9 mouse cellular contexts compared by ENCODE assay signal in genomic region chr14:55873242-55873713, GRCm38 (mm10). TPM values are rescaled to one million over a fixed set of nuclear protein-coding genes. Genes with fewer than 3 reads are reported as not detected.
A peak's percentile ranks its signal among the peaks of the same experiment; 100 is the strongest.
DNase-seq lines count a peak whose midpoint lies in the region; ATAC-seq and TF ChIP-seq lines count a peak whose summit lies in the region.
"Had no signal": no experiment of that assay in that cellular context is flagged by ENCODE, and none has a peak within 500 bp of the region (broad histone marks: within the 10 kb centered on the region; RNA-seq: fewer than 3 reads in every experiment).

No protein-coding gene starts in this region.

- TF ChIP-seq RAD21 in CH12.LX (IDR thresholded peaks at IDR 0.05; ENCODE audit: low read depth, low read length): no peak

- no peak for DNase-seq in heart, postnatal 10 days
- DNase-seq in CH12.LX (ENCODE audit: extremely low read depth) (no peak), MN1 (ENCODE audit: low spot score) (no peak)
- no peak for DNase-seq in forebrain, embryonic 14.5 days (ENCODE audit: low spot score)
- no peak for DNase-seq in limb, embryonic 14.5 days (ENCODE audit: low spot score)
- DNase-seq in spleen, adult 18-20 months: no peak
- DNase-seq in lung, postnatal 14 days: no peak

- no peak for TF ChIP-seq EP300 in CH12.LX (IDR thresholded peaks at IDR 0.05; ENCODE audit: low read length)

- H3K9ac ChIP-seq in heart, embryonic 13.5 days: peak overlapping the region; percentile 54
- no peak overlapping the region for H3K9ac ChIP-seq in CH12.LX (ENCODE audit: insufficient read depth, low read depth)
- peak overlapping the region; percentile 37; the same call in 1 of the 2 replicates for H3K9ac ChIP-seq in forebrain, embryonic 14.5 days (ENCODE audit: low read length)
- peak overlapping the region; percentile 29; the same call in 1 of the 2 replicates for H3K9ac ChIP-seq in limb, embryonic 14.5 days (ENCODE audit: low read depth, low read length, severe bottlenecking)

- peaks cover 50% of the 10 kb centered on the region for H3K36me3 ChIP-seq in heart, embryonic 13.5 days
- H3K36me3 ChIP-seq in CH12.LX (replicated peaks in 1 of 2; ENCODE audit: control insufficient read depth in 1 of 2, insufficient read depth in 1 of 2, low read length in 1 of 2): no peaks in the 10 kb centered on the region
- H3K36me3 ChIP-seq in forebrain, embryonic 14.5 days (ENCODE audit: control insufficient read depth, insufficient read depth, low read length): peaks cover 47% of the 10 kb centered on the region
- peaks cover 51% of the 10 kb centered on the region for H3K36me3 ChIP-seq in limb, embryonic 14.5 days (ENCODE audit: control insufficient read depth, insufficient read depth, low read length)

- in situ Hi-C loops in CH12.LX (cut with MboI; ENCODE audit: low pct_ligation_motif_present, low pct_unique_long_range_greater_than_20kb, low sequenced_read_pairs): loop anchor here (5.0 kb wide), 1 partner anchor 34 kb away; no protein-coding TSS in a partner anchor

- H3K4me1 ChIP-seq in heart, embryonic 13.5 days: peaks cover 30% of the 10 kb centered on the region
- H3K4me1 ChIP-seq in CH12.LX (ENCODE audit: control insufficient read depth in 1 of 2, insufficient read depth in 2 of 2): peaks cover 8 to 35% of the 10 kb centered on the region in 2 experiments
- no peaks in the 10 kb centered on the region for H3K4me1 ChIP-seq in forebrain, embryonic 14.5 days (ENCODE audit: control insufficient read depth, insufficient read depth, low read length)
- H3K4me1 ChIP-seq in limb, embryonic 14.5 days (ENCODE audit: control insufficient read depth, insufficient read depth, low read length): peaks cover 8% of the 10 kb centered on the region

- no peaks in the 10 kb centered on the region for H3K27me3 ChIP-seq in heart, embryonic 13.5 days (replicated peaks)
- peaks cover 9% of the 10 kb centered on the region for H3K27me3 ChIP-seq in CH12.LX (replicated peaks)
- no peaks in the 10 kb centered on the region for H3K27me3 ChIP-seq in forebrain, embryonic 14.5 days (replicated peaks; ENCODE audit: control insufficient read depth, insufficient read depth, low read length)
- no peaks in the 10 kb centered on the region for H3K27me3 ChIP-seq in limb, embryonic 14.5 days (ENCODE audit: control insufficient read depth, insufficient read depth, low read length)

- 0 out of 2 replicates have a peak overlapping the region, but pooled peaks have one; percentile 16 for H3K27ac ChIP-seq in heart, embryonic 13.5 days (replicated peaks)
- no peak overlapping the region for H3K27ac ChIP-seq in CH12.LX (ENCODE audit: insufficient read depth, low read depth)
- no peak overlapping the region for H3K27ac ChIP-seq in forebrain, embryonic 14.5 days (ENCODE audit: low read depth, low read length)
- no peak overlapping the region for H3K27ac ChIP-seq in limb, embryonic 14.5 days (replicated peaks; ENCODE audit: low read depth, low read length)

- no peak for TF ChIP-seq POLR2A in CH12.LX (IDR thresholded peaks at IDR 0.05; ENCODE audit: low read depth, low read length)
- no peak for TF ChIP-seq POLR2A in limb, embryonic 14.5 days (IDR thresholded peaks at IDR 0.05; ENCODE audit: borderline replicate concordance, extremely low read depth, insufficient read depth, insufficient read length)

- no peak for TF ChIP-seq CTCF in CH12.LX (conservative IDR thresholded peaks at IDR 0.05 in 1 of 2, IDR thresholded peaks at IDR 0.05 in 1 of 2; ENCODE audit: low read depth in 2 of 2, low read length in 2 of 2)

- WGBS in heart, embryonic 13.5 days: 73% methylated on average over 8 of the region's 8 CpGs
- WGBS in forebrain, embryonic 14.5 days: 83% methylated on average over 8 of the region's 8 CpGs
- 87% methylated on average over 8 of the region's 8 CpGs for WGBS in limb, embryonic 14.5 days

- intact Hi-C loops in heart, postnatal 10 days (cut with DNase I): loop anchor here (2.0 kb wide), 1 partner anchor 46 kb away; no protein-coding TSS in a partner anchor

- no peak for ATAC-seq in heart, embryonic 13.5 days (ENCODE audit: extremely low read depth, insufficient number of reproducible peaks, low FRiP score, low TSS enrichment)
- no peak for ATAC-seq in forebrain, embryonic 14.5 days
- no peak for ATAC-seq in limb, embryonic 14.5 days (ENCODE audit: low FRiP score, low read depth)

- no peaks in the 10 kb centered on the region for H3K9me3 ChIP-seq in heart, embryonic 13.5 days
- peaks cover 10% of the 10 kb centered on the region for H3K9me3 ChIP-seq in CH12.LX (replicated peaks; ENCODE audit: low read length)
- no peaks in the 10 kb centered on the region for H3K9me3 ChIP-seq in forebrain, embryonic 14.5 days (replicated peaks; ENCODE audit: control insufficient read depth, low read length)
- H3K9me3 ChIP-seq in limb, embryonic 14.5 days (ENCODE audit: control insufficient read depth, low read length): no peaks in the 10 kb centered on the region

- peak overlapping the region; percentile 53 for H3K4me2 ChIP-seq in heart, embryonic 13.5 days
- H3K4me2 ChIP-seq in CH12.LX (ENCODE audit: insufficient read depth, low read depth, poor library complexity, severe bottlenecking): peak overlapping the region; percentile 3; the same call in 1 of the 2 replicates
- peak overlapping the region; percentile 33; the same call in 1 of the 2 replicates for H3K4me2 ChIP-seq in forebrain, embryonic 14.5 days (ENCODE audit: low read length)
- no peak overlapping the region for H3K4me2 ChIP-seq in limb, embryonic 14.5 days (replicated peaks; ENCODE audit: low read depth, low read length, severe bottlenecking)

- H3K79me2 ChIP-seq in CH12.LX (replicated peaks; ENCODE audit: control insufficient read depth, extremely low read depth, insufficient read depth, poor library complexity, severe bottlenecking): no peaks in the 10 kb centered on the region

- dilution Hi-C loops in CH12.LX (cut with MboI; ENCODE audit: extremely low pct_ligation_motif_present, extremely low pct_unique_long_range_greater_than_20kb, low sequenced_read_pairs): no loop called here

- H3K4me3 ChIP-seq in heart, embryonic 13.5 days: no peak overlapping the region
- H3K4me3 ChIP-seq in CH12.LX (replicated peaks in 1 of 3; ENCODE audit: low read depth in 2 of 3, low read length in 2 of 3, poor library complexity in 1 of 3): no peak overlapping the region
- H3K4me3 ChIP-seq in forebrain, embryonic 14.5 days (ENCODE audit: low read depth, low read length): no peak overlapping the region
- H3K4me3 ChIP-seq in limb, embryonic 14.5 days (replicated peaks; ENCODE audit: low read length): no peak overlapping the region

TF ChIP-seq in CH12.LX, 34 proteins besides CTCF, POLR2A, EP300 and RAD21 (continues in another document):
- TF ChIP-seq ETS1 (conservative IDR thresholded peaks at IDR 0.05; ENCODE audit: low read depth, low read length) (no peak), KAT2A (IDR thresholded peaks at IDR 0.05; ENCODE audit: insufficient replicate concordance, low read length) (no peak), MAX (IDR thresholded peaks at IDR 0.05; ENCODE audit: low read length) (no peak), ZNF384 (IDR thresholded peaks at IDR 0.05; ENCODE audit: low read depth, low read length) (no peak)

RNA-seq across cellular contexts. Expression of gene Cbln3, which starts 10.9 kb away (rescaled TPM):
- polyA plus RNA-seq in heart, embryonic 13.5 days (2015; fragmentation: Nextera tagmentation; extraction: Ambion mirVana): 0.27 and 0.31 TPM in 2 replicates
- under 1 TPM; 0.22 to 0.38 TPM for total RNA-seq in heart, postnatal 10 days (2021)
- total RNA-seq in CH12.LX (2012; rRNA removed): 0.08 and 0.17 TPM in 2 replicates
- total RNA-seq in CH12.LX (2014; rRNA removed): 0.14 and 0.26 TPM in 2 replicates
- 0.14 and 0.24 TPM in 2 replicates for polyA plus RNA-seq in CH12.LX (2012; ENCODE audit: insufficient read length, low read depth)
- 0.20 and 0.27 TPM in 2 replicates for polyA plus RNA-seq in forebrain, embryonic 14.5 days (2014; fragmentation: Nextera tagmentation; extraction: Ambion mirVana)
- 1.0 and 1.3 TPM in 2 replicates for polyA plus RNA-seq in limb, embryonic 14.5 days (2012; rRNA removed)
- polyA plus RNA-seq in limb, embryonic 14.5 days (2014; fragmentation: Nextera tagmentation; extraction: Ambion mirVana): 0.25 and 0.54 TPM in 2 replicates

RNA-seq across cellular contexts. Expression of gene Khnyn, which starts 11.5 kb away (rescaled TPM):
- polyA plus RNA-seq in heart, embryonic 13.5 days (2015; fragmentation: Nextera tagmentation; extraction: Ambion mirVana): 9.5 and 9.8 TPM in 2 replicates
- 10 to 100 TPM; 12.5 to 13.1 TPM for total RNA-seq in heart, postnatal 10 days (2021)
- total RNA-seq in CH12.LX (2012; rRNA removed) (32.8 and 50.6 TPM in 2 replicates), CH12.LX (2014; rRNA removed) (31.1 and 35.8 TPM in 2 replicates)
- 29.8 and 31.8 TPM in 2 replicates for polyA plus RNA-seq in CH12.LX (2012; ENCODE audit: insufficient read length, low read depth)
- 4.6 and 5.4 TPM in 2 replicates for polyA plus RNA-seq in forebrain, embryonic 14.5 days (2014; fragmentation: Nextera tagmentation; extraction: Ambion mirVana)
- 28.3 and 29.5 TPM in 2 replicates for polyA plus RNA-seq in limb, embryonic 14.5 days (2012; rRNA removed)
- polyA plus RNA-seq in limb, embryonic 14.5 days (2014; fragmentation: Nextera tagmentation; extraction: Ambion mirVana): 10.2 and 12.2 TPM in 2 replicates

RNA-seq across cellular contexts. Expression of gene Nynrin, which starts 19.5 kb away (rescaled TPM):
- polyA plus RNA-seq in heart, embryonic 13.5 days (2015; fragmentation: Nextera tagmentation; extraction: Ambion mirVana): 16.5 and 18.2 TPM in 2 replicates
- total RNA-seq in heart, postnatal 10 days (2021): 10 to 100 TPM; 24.1 to 27.6 TPM
- total RNA-seq in CH12.LX (2012; rRNA removed) (under 0.01 and 0.04 TPM in 2 replicates), CH12.LX (2014; rRNA removed) (not detected in 2 replicates)
- 0.04 and 0.10 TPM in 2 replicates for polyA plus RNA-seq in CH12.LX (2012; ENCODE audit: insufficient read length, low read depth)
- polyA plus RNA-seq in forebrain, embryonic 14.5 days (2014; fragmentation: Nextera tagmentation; extraction: Ambion mirVana): 6.2 and 7.4 TPM in 2 replicates
- polyA plus RNA-seq in limb, embryonic 14.5 days (2012; rRNA removed): 41.0 and 49.5 TPM in 2 replicates
- 20.6 and 23.6 TPM in 2 replicates for polyA plus RNA-seq in limb, embryonic 14.5 days (2014; fragmentation: Nextera tagmentation; extraction: Ambion mirVana)

RNA-seq across cellular contexts. Expression of gene Sdr39u1, which starts 26.8 kb away (rescaled TPM):
- 48.2 and 51.6 TPM in 2 replicates for polyA plus RNA-seq in heart, embryonic 13.5 days (2015; fragmentation: Nextera tagmentation; extraction: Ambion mirVana)
- total RNA-seq in heart, postnatal 10 days (2021): 10 to 100 TPM; 73.2 to 79.9 TPM
- 66.7 and 77.6 TPM in 2 replicates for total RNA-seq in CH12.LX (2012; rRNA removed)
- 61.4 and 66.0 TPM in 2 replicates for total RNA-seq in CH12.LX (2014; rRNA removed)
- polyA plus RNA-seq in CH12.LX (2012; ENCODE audit: insufficient read length, low read depth): 73.2 and 90.8 TPM in 2 replicates
- polyA plus RNA-seq in forebrain, embryonic 14.5 days (2014; fragmentation: Nextera tagmentation; extraction: Ambion mirVana): 99.0 and 110 TPM in 2 replicates
- 80.2 and 84.4 TPM in 2 replicates for polyA plus RNA-seq in limb, embryonic 14.5 days (2012; rRNA removed)
- polyA plus RNA-seq in limb, embryonic 14.5 days (2014; fragmentation: Nextera tagmentation; extraction: Ambion mirVana): 81.0 and 91.6 TPM in 2 replicates

RNA-seq across cellular contexts. Expression of gene Nfatc4, which starts 50.3 kb away (rescaled TPM):
- 12.5 and 14.0 TPM in 2 replicates for polyA plus RNA-seq in heart, embryonic 13.5 days (2015; fragmentation: Nextera tagmentation; extraction: Ambion mirVana)
- 10 to 100 TPM; 11.1 to 12.1 TPM for total RNA-seq in heart, postnatal 10 days (2021)
- total RNA-seq in CH12.LX (2012; rRNA removed) (not detected in 2 replicates), CH12.LX (2014; rRNA removed) (not detected in 2 replicates)
- polyA plus RNA-seq in CH12.LX (2012; ENCODE audit: insufficient read length, low read depth): not detected in 2 replicates
- 8.3 and 9.1 TPM in 2 replicates for polyA plus RNA-seq in forebrain, embryonic 14.5 days (2014; fragmentation: Nextera tagmentation; extraction: Ambion mirVana)
- 171 and 233 TPM in 2 replicates for polyA plus RNA-seq in limb, embryonic 14.5 days (2012; rRNA removed)
- 83.5 and 114 TPM in 2 replicates for polyA plus RNA-seq in limb, embryonic 14.5 days (2014; fragmentation: Nextera tagmentation; extraction: Ambion mirVana)
- polyA plus RNA-seq: activated CD4-positive, CD25-positive, alpha-beta regulatory T cell, adult 4 months had no signal
